Mouse (Mus musculus) cerebellum, adult 2 months (tissue): Measurements from ENCODE around the gene Trim14.

Experiments used
- CTCF ChIP-seq: fragments of 200-500 bp; IDR thresholded peaks from 2 replicates; pipeline ENCODE4 v1.5.1; 2011; ENCODE audit warnings: low read depth, mild to moderate bottlenecking, control low read depth, low read length, moderate library complexity, borderline replicate concordance; ENCODE audit not compliant: insufficient read depth
- POLR2A ChIP-seq: fragments of 200-500 bp; IDR thresholded peaks from 2 replicates; pipeline ENCODE4 v1.6.1; 2011; ENCODE audit warnings: low read length, control low read depth, borderline replicate concordance; ENCODE audit not compliant: insufficient read depth

GRCm38 (mm10) chr4:46475101-46475500 is 60.8 kb downstream of the Trim14 start:
- TF ChIP-seq CTCF (no peak), POLR2A (no peak)
